Mouse (Mus musculus) 3T3-L1 (cell line): Measurements from ENCODE around the gene Crocc.

Experiments used
- DNase-seq: peaks from one replicate; pipeline ENCODE4 v3.0.0-alpha.2; 2015; ENCODE audit warnings: low read depth, low spot score

Crocc gene

GRCm38 (mm10) chr4:141020811-141021613, 39.3 kb downstream of the Crocc start:
- DNase-seq, result no peak

- DNase-seq, result no peak
These were observed 40.1 kb downstream of the Crocc start for GRCm38 (mm10) chr4:141020220-141020619.

GRCm38 (mm10) chr4:141017657-141018436, 42.5 kb downstream of the Crocc start:
- no peak for DNase-seq

- no peak for DNase-seq
These were observed 44.0 kb downstream of the Crocc start for GRCm38 (mm10) chr4:141016311-141016710.

- no peak for DNase-seq
These were observed 45.0 kb downstream of the Crocc start for GRCm38 (mm10) chr4:141015356-141015755.

GRCm38 (mm10) chr4:141014856-141015255, 45.5 kb downstream of the Crocc start:
- DNase-seq, result no peak

GRCm38 (mm10) chr4:141014114-141014513, 46.2 kb downstream of the Crocc start:
- no peak for DNase-seq

GRCm38 (mm10) chr4:141012558-141012957, 47.8 kb downstream of the Crocc start:
- no peak for DNase-seq

- DNase-seq, result peak; percentile 73
These were observed 48.6 kb downstream of the Crocc start for GRCm38 (mm10) chr4:141011556-141012328.

- peak; percentile 81 for DNase-seq
These were observed 49.4 kb downstream of the Crocc start for GRCm38 (mm10) chr4:141010941-141011429.

GRCm38 (mm10) chr4:141010526-141010925, 49.8 kb downstream of the Crocc start:
- no peak for DNase-seq

- DNase-seq, result no peak
These were observed 50.2 kb downstream of the Crocc start, which contains the start of gene Mfap2 for GRCm38 (mm10) chr4:141010118-141010517. TSS of gene Mfap2 (plus strand) at chr4:141010418.

GRCm38 (mm10) chr4:141008028-141008427, 52.3 kb downstream of the Crocc start:
- peak; percentile 67 for DNase-seq

GRCm38 (mm10) chr4:141005983-141006382, 54.4 kb downstream of the Crocc start:
- no peak for DNase-seq

- DNase-seq, result no peak
These were observed 63.5 kb downstream of the Crocc start for GRCm38 (mm10) chr4:140996812-140997211.

- DNase-seq, result no peak
These were observed 64.5 kb downstream of the Crocc start for GRCm38 (mm10) chr4:140995811-140996210.

GRCm38 (mm10) chr4:140993846-140994245, 66.5 kb downstream of the Crocc start:
- no peak for DNase-seq

GRCm38 (mm10) chr4:140992215-140992614, 68.1 kb downstream of the Crocc start:
- no peak for DNase-seq

- DNase-seq, result no peak
These were observed 70.9 kb downstream of the Crocc start for GRCm38 (mm10) chr4:140989447-140989846.

- no peak for DNase-seq
These were observed 71.6 kb downstream of the Crocc start for GRCm38 (mm10) chr4:140988706-140989290.

GRCm38 (mm10) chr4:140987476-140987875, 72.9 kb downstream of the Crocc start:
- DNase-seq, result no peak
